Mouse (Mus musculus): ENCODE results near the gene Yy1. TPM values are rescaled to one million over a fixed set of nuclear protein-coding genes. Genes with fewer than 3 reads are reported as not detected.

Yy1 gene
- total and polyA plus RNA-seq, 3 experiments, result 59.3 to 169 (median 60.8) TPM

GRCm38 (mm10) chr12:108852822-108853221, 60.0 kb downstream of the Yy1 start:
- TF ChIP-seq GATA1 (IDR thresholded peaks at IDR 0.05; ENCODE audit: borderline replicate concordance, low read length) (no peak), TAL1 (conservative IDR thresholded peaks at IDR 0.05; ENCODE audit: low read depth, low read length) (no peak), GATA2 (IDR thresholded peaks at IDR 0.05; ENCODE audit: borderline replicate concordance, low read depth, low read length) (no peak), POLR2AphosphoS5 (IDR thresholded peaks at IDR 0.05; ENCODE audit: insufficient replicate concordance, low read depth, low read length) (no peak), CTCF (IDR thresholded peaks at IDR 0.05; ENCODE audit: low read depth, low read length) (no peak)
- Histone ChIP-seq H3K9me3 (replicated peaks) (no peaks in the 10 kb centered on the region), H3K4me3 (ENCODE audit: low read depth, low read length) (no peak overlapping the region), H3K4me1 (ENCODE audit: insufficient read depth, low read depth, low read length) (peaks cover 8% of the 10 kb centered on the region; the same call in 1 of the 2 replicates), H3K27me3 (ENCODE audit: insufficient read depth, low read length) (peaks cover 50% of the 10 kb centered on the region), H3K36me3 (replicated peaks) (peaks cover 3% of the 10 kb centered on the region)
- ATAC-seq (ENCODE audit: extremely low read depth, insufficient number of reproducible peaks, low FRiP score, poor library complexity, severe bottlenecking) (no peak), DNase-seq (ENCODE audit: low spot score) (no peak)

- H3K4me3 ChIP-seq (ENCODE audit: low read depth, low read length), result no peak overlapping the region
- no peaks in the 10 kb centered on the region for H3K9me3 ChIP-seq (replicated peaks)
- no peak for DNase-seq (ENCODE audit: low spot score)
- H3K36me3 ChIP-seq (replicated peaks), result peaks cover 22% of the 10 kb centered on the region
- peaks cover 19% of the 10 kb centered on the region for H3K4me1 ChIP-seq (ENCODE audit: insufficient read depth, low read depth, low read length)
- no peak for TF ChIP-seq GATA1 (IDR thresholded peaks at IDR 0.05; ENCODE audit: borderline replicate concordance, low read length)
- TF ChIP-seq TAL1 (conservative IDR thresholded peaks at IDR 0.05; ENCODE audit: low read depth, low read length), result no peak
- no peak for TF ChIP-seq POLR2AphosphoS5 (IDR thresholded peaks at IDR 0.05; ENCODE audit: insufficient replicate concordance, low read depth, low read length)
- no peak for TF ChIP-seq CTCF (IDR thresholded peaks at IDR 0.05; ENCODE audit: low read depth, low read length)
- no peak for TF ChIP-seq GATA2 (IDR thresholded peaks at IDR 0.05; ENCODE audit: borderline replicate concordance, low read depth, low read length)
- no peak for ATAC-seq (ENCODE audit: extremely low read depth, insufficient number of reproducible peaks, low FRiP score, poor library complexity, severe bottlenecking)
- peaks cover 49% of the 10 kb centered on the region for H3K27me3 ChIP-seq (ENCODE audit: insufficient read depth, low read length)
These were observed 62.3 kb downstream of the Yy1 start for GRCm38 (mm10) chr12:108855081-108855480.

- no peaks in the 10 kb centered on the region for H3K9me3 ChIP-seq (replicated peaks)
- DNase-seq (ENCODE audit: low spot score) (no peak), ATAC-seq (ENCODE audit: extremely low read depth, insufficient number of reproducible peaks, low FRiP score, poor library complexity, severe bottlenecking) (no peak)
- H3K4me3 ChIP-seq (ENCODE audit: low read depth, low read length), result no peak overlapping the region
- peaks cover 33% of the 10 kb centered on the region for H3K36me3 ChIP-seq (replicated peaks)
- no peak for TF ChIP-seq POLR2AphosphoS5 (IDR thresholded peaks at IDR 0.05; ENCODE audit: insufficient replicate concordance, low read depth, low read length)
- TF ChIP-seq GATA2 (IDR thresholded peaks at IDR 0.05; ENCODE audit: borderline replicate concordance, low read depth, low read length), result no peak
- no peak for TF ChIP-seq TAL1 (conservative IDR thresholded peaks at IDR 0.05; ENCODE audit: low read depth, low read length)
- TF ChIP-seq GATA1 (IDR thresholded peaks at IDR 0.05; ENCODE audit: borderline replicate concordance, low read length), result no peak
- TF ChIP-seq CTCF (IDR thresholded peaks at IDR 0.05; ENCODE audit: low read depth, low read length), result no peak
- H3K4me1 ChIP-seq (ENCODE audit: insufficient read depth, low read depth, low read length), result peaks cover 19% of the 10 kb centered on the region
- H3K27me3 ChIP-seq (ENCODE audit: insufficient read depth, low read length), result peaks cover 43% of the 10 kb centered on the region
These were observed 63.4 kb downstream of the Yy1 start for GRCm38 (mm10) chr12:108856186-108856585.

GRCm38 (mm10) chr12:108857109-108857508, 64.3 kb downstream of the Yy1 start:
- no peak for ATAC-seq (ENCODE audit: extremely low read depth, insufficient number of reproducible peaks, low FRiP score, poor library complexity, severe bottlenecking)

GRCm38 (mm10) chr12:108857589-108858184, 64.9 kb downstream of the Yy1 start:
- DNase-seq (ENCODE audit: low spot score) (no peak), ATAC-seq (ENCODE audit: extremely low read depth, insufficient number of reproducible peaks, low FRiP score, poor library complexity, severe bottlenecking) (no peak)
- H3K4me1 ChIP-seq (ENCODE audit: insufficient read depth, low read depth, low read length), result peaks cover 19% of the 10 kb centered on the region
- H3K9me3 ChIP-seq (replicated peaks), result no peaks in the 10 kb centered on the region
- no peak overlapping the region for H3K4me3 ChIP-seq (ENCODE audit: low read depth, low read length)
- H3K27me3 ChIP-seq (ENCODE audit: insufficient read depth, low read length), result peaks cover 34% of the 10 kb centered on the region
- H3K36me3 ChIP-seq (replicated peaks), result peaks cover 48% of the 10 kb centered on the region
- TF ChIP-seq TAL1 (conservative IDR thresholded peaks at IDR 0.05; ENCODE audit: low read depth, low read length), result no peak

More at GRCm38 (mm10) chr12:108857109-108857508, 64.3 kb downstream of the Yy1 start:
- no peak for TF ChIP-seq CTCF (IDR thresholded peaks at IDR 0.05; ENCODE audit: low read depth, low read length)
- TF ChIP-seq GATA1 (IDR thresholded peaks at IDR 0.05; ENCODE audit: borderline replicate concordance, low read length), result no peak
- TF ChIP-seq TAL1 (conservative IDR thresholded peaks at IDR 0.05; ENCODE audit: low read depth, low read length), result no peak
- no peak for TF ChIP-seq POLR2AphosphoS5 (IDR thresholded peaks at IDR 0.05; ENCODE audit: insufficient replicate concordance, low read depth, low read length)
- no peak for TF ChIP-seq GATA2 (IDR thresholded peaks at IDR 0.05; ENCODE audit: borderline replicate concordance, low read depth, low read length)
- DNase-seq (ENCODE audit: low spot score), result no peak
- H3K36me3 ChIP-seq (replicated peaks), result peaks cover 42% of the 10 kb centered on the region
- H3K27me3 ChIP-seq (ENCODE audit: insufficient read depth, low read length), result peaks cover 38% of the 10 kb centered on the region
- no peaks in the 10 kb centered on the region for H3K9me3 ChIP-seq (replicated peaks)
- H3K4me3 ChIP-seq (ENCODE audit: low read depth, low read length), result no peak overlapping the region
- peaks cover 19% of the 10 kb centered on the region for H3K4me1 ChIP-seq (ENCODE audit: insufficient read depth, low read depth, low read length)

GRCm38 (mm10) chr12:108858486-108858885, 65.7 kb downstream of the Yy1 start:
- TF ChIP-seq TAL1 (conservative IDR thresholded peaks at IDR 0.05; ENCODE audit: low read depth, low read length) (no peak), POLR2AphosphoS5 (IDR thresholded peaks at IDR 0.05; ENCODE audit: insufficient replicate concordance, low read depth, low read length) (no peak), CTCF (IDR thresholded peaks at IDR 0.05; ENCODE audit: low read depth, low read length) (no peak), GATA2 (IDR thresholded peaks at IDR 0.05; ENCODE audit: borderline replicate concordance, low read depth, low read length) (no peak), GATA1 (IDR thresholded peaks at IDR 0.05; ENCODE audit: borderline replicate concordance, low read length) (no peak)
- H3K4me3 ChIP-seq (ENCODE audit: low read depth, low read length), result no peak overlapping the region

More at GRCm38 (mm10) chr12:108858486-108858885, 65.7 kb downstream of the Yy1 start:
- ATAC-seq (ENCODE audit: extremely low read depth, insufficient number of reproducible peaks, low FRiP score, poor library complexity, severe bottlenecking) (no peak), DNase-seq (ENCODE audit: low spot score) (no peak)
- peaks cover 19% of the 10 kb centered on the region for H3K4me1 ChIP-seq (ENCODE audit: insufficient read depth, low read depth, low read length)
- H3K27me3 ChIP-seq (ENCODE audit: insufficient read depth, low read length), result peaks cover 27% of the 10 kb centered on the region
- no peaks in the 10 kb centered on the region for H3K9me3 ChIP-seq (replicated peaks)
- peaks cover 56% of the 10 kb centered on the region for H3K36me3 ChIP-seq (replicated peaks)

All from G1E (cell line).